Mouse (Mus musculus) inflammation-experienced regulatory T-cells (primary cell): ENCODE measurements around the gene Sp140. TPM values are rescaled to one million over a fixed set of nuclear protein-coding genes. Genes with fewer than 3 reads are reported as not detected.

Experiments
- polyA plus RNA-seq, 2 experiments: library from polyadenylated mRNA; unstranded; fragments of 100-300 nt; shearing (Covaris generic); gene quantifications; one replicate each; pipeline ENCODE4 v1.2.1; 2017

Sp140 gene
- polyA plus RNA-seq = 10 to 100 TPM; 54.1 to 57.6 TPM

GRCm38 (mm10) chr1:85600078-85600477 lies at the start of gene Sp140:
Gene Sp140, plus strand, starts transcription at chr1:85600378.

GRCm38 (mm10) chr1:85575376-85575775 lies 24.8 kb upstream of the Sp140 start, which contains the start of gene G530012D18Rik:
Gene G530012D18Rik, plus strand, starts transcription at chr1:85575676.

GRCm38 (mm10) chr1:85598271-85599012 lies 1.7 kb upstream of the Sp140 start, which contains the start of gene Sp110:
Gene Sp110, minus strand, starts transcription at chr1:85598817.

GRCm38 (mm10) chr1:85649881-85650280 lies 49.7 kb downstream of the Sp140 start, which contains the start of gene Sp100:
Gene Sp100, plus strand, starts transcription at chr1:85649988.

Other genes with a start within 250 kb of the Sp140 start
- not detected for gene G530012D18Rik, start 24.7 kb upstream of the Sp140 start, polyA plus RNA-seq
- 100 to 1,000 TPM; 234 to 255 TPM for gene Sp110, start 1.6 kb upstream of the Sp140 start, polyA plus RNA-seq
- 100 to 1,000 TPM; 714 to 870 TPM for gene Sp100, start 49.6 kb downstream of the Sp140 start, polyA plus RNA-seq
- gene A630001G21Rik, start 178.3 kb downstream of the Sp140 start, polyA plus RNA-seq = 10 to 100 TPM; 27.1 to 29.9 TPM
- 100 to 1,000 TPM; 197 to 258 TPM for gene Cab39, start 193.1 kb downstream of the Sp140 start, polyA plus RNA-seq